Mouse (Mus musculus) myocyte (in vitro differentiated cells): ENCODE measurements around the gene Tshz3.

Experiments used
- CEBPB ChIP-seq: IDR thresholded peaks from 2 replicates; pipeline ENCODE4 v1.6.1; 2011; ENCODE audit warnings: mild to moderate bottlenecking, moderate library complexity; ENCODE audit not compliant: poor library complexity, insufficient read depth, severe bottlenecking
- E2F4 ChIP-seq: IDR thresholded peaks from one replicate; pipeline ENCODE4 v1.6.1; 2011; ENCODE audit warnings: mild to moderate bottlenecking, control low read depth, moderate library complexity; ENCODE audit not compliant: insufficient read depth
- MAX ChIP-seq: IDR thresholded peaks from one replicate; pipeline ENCODE4 v1.6.1; 2011; ENCODE audit warnings: low read depth, mild to moderate bottlenecking, control low read depth
- MYOG ChIP-seq, 3 experiments: IDR thresholded peaks; one replicate each; pipeline ENCODE4 v1.6.1; 2011; ENCODE audit warnings: control low read depth in 2 of 3, low read depth in 2 of 3, mild to moderate bottlenecking in 2 of 3; ENCODE audit not compliant: insufficient read length in 2 of 3, control insufficient read depth in 1 of 3, insufficient read depth in 1 of 3
- POLR2A ChIP-seq: IDR thresholded peaks from one replicate; pipeline ENCODE4 v1.6.1; 2011; ENCODE audit warnings: low read depth, mild to moderate bottlenecking, control low read depth, moderate library complexity; ENCODE audit not compliant: insufficient read length
- POLR2AphosphoS2 ChIP-seq: IDR thresholded peaks from one replicate; pipeline ENCODE4 v1.6.1; 2011; ENCODE audit warnings: low read depth, control low read depth; ENCODE audit not compliant: insufficient read length
- TCF12 ChIP-seq: IDR thresholded peaks from one replicate; pipeline ENCODE4 v1.6.1; 2011; ENCODE audit warnings: mild to moderate bottlenecking, control low read depth; ENCODE audit not compliant: poor library complexity, insufficient read depth, severe bottlenecking
- USF1 ChIP-seq: IDR thresholded peaks from one replicate; pipeline ENCODE4 v1.6.1; 2011; ENCODE audit warnings: low read depth, mild to moderate bottlenecking, control low read depth, moderate library complexity

DNA sequence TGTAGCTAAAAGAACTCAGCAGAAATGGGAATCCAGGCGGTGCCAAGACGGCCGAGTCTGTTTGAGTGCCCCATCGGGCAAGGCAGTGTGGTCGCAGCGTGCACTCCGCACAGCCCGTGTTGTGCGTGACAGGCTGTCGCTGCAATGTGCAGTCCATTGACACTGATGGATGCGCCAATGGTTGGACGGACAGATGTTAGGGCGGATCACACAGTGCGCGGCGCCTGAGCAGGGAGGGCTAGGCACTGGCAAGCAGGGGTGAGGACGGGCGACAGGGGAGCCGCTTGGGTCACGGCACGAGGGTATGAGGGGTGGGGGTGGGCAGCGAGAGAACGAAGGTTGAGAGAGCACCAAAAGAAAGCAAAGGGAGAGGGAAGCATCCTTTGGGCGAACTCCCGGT is 2.6 kb upstream of the Tshz3 start:
- TF ChIP-seq USF1 (no peak), POLR2A (peak; percentile 61), E2F4 (no peak), MYOG (IDR thresholded peaks at IDR 0.05; ENCODE audit: control insufficient read depth in 1 of 3, insufficient read depth in 1 of 3, insufficient read length in 2 of 3, low read depth in 2 of 3) (peak in 2 of 3 experiments; percentile 55 to 68), MAX (no peak), POLR2AphosphoS2 (peak; percentile 59), CEBPB (no peak), TCF12 (no peak)
